Mouse (Mus musculus) lung, adult 2 months (tissue): ENCODE results near the gene Mrgprd.
A peak's percentile ranks its signal among the peaks of the same experiment; 100 is the strongest.

Experiments
- CTCF ChIP-seq: fragments of 200-500 bp; IDR thresholded peaks from 2 replicates; pipeline ENCODE4 v1.5.1; 2011; ENCODE audit warnings: mild to moderate bottlenecking, low read length, control low read depth; ENCODE audit not compliant: insufficient read depth
- POLR2A ChIP-seq: fragments of 200-500 bp; IDR thresholded peaks from 2 replicates; pipeline ENCODE4 v1.6.1; 2011; ENCODE audit warnings: low read depth, mild to moderate bottlenecking, control low read depth, low read length, borderline replicate concordance; ENCODE audit errors: extremely low read depth

DNA sequence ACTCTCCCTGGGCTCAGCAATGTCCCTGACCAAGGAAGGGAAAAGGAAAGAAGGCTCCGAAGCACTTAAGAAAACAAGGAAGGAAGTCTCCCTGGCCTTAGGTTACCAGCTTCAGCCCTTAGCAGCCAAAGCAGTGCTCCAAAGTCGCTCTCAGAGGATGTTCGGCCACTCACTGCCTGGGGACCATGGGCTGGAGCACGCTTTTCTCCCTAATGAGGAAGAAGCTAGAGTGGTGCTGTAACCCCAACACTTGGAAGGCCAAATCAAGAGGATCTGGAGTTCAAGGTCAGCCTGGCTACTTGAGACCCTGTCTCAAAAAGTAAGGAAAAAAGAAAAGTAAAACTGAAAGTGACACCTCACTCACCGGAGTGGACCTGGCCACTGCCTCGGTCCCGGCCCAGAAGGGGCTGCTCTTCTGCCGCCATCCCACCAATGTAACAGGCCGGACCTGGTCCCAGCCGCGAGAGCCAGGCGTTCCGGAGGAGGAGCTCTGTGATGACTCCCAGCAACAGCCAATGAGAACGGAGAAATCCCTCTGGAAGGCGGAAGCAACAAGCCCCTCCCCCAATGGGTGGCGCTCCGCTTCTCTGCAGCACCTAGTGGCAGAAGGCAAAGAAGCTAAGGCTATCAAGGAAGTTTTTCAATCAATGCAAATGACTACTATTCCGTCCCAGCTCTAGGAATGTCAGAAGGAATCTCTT lies 31.0 kb upstream of the Mrgprd start, which contains the start of gene Tpcn2:
- TF ChIP-seq POLR2A (peak; percentile 73; the same call in 1 of the 2 replicates), CTCF (peak; percentile 49; the same call in 1 of the 2 replicates)
